Mouse (Mus musculus): Measurements from ENCODE around the gene Pnkp.

Pnkp gene

DNA sequence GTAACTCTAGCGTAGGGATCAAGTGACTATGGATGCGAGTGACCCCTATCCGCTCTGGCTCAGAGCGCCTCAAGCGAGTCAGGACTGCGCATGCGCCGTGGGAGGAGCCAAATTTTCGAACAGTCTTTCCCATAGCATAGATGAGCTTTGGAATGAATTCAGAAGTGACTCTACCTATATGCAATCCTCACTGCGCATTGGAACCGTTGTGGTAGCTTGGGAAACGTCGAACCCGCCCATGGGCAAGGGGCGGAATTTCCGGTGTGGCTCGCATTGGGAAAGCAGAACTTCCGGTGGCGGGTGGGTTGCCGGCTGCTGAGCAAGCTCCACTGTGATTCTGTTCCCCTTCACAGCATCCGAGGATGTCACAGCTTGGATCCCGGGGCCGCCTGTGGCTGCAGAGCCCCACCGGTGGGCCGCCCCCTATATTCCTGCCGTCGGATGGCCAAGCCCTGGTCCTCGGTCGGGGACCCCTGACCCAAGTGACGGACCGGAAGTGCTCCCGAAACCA, at the start of gene Pnkp:
TSS of gene Pnkp (plus strand) at position 98 of the 511 bp plus-strand sequence.
- peak; percentile 89 for DNase-seq

DNA sequence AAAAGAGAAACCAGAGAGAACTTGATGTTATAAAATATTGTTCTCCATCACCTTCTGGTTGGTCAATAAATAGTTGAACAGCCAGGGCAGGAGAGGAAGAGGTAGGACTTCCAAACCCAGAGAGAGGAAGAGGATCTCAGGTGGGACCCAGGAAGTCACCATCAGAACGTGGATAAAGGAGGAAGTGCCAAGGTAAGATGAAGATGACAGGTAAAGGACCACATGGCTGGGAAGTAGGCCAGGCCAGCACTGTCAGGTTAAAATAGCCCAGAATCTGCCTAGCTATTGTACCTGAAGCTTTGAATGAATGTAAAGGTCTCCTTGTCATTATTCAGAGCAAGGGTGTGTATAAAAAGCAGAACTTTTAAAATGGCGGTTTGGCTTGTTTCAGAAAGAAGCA, 48.0 kb upstream of the Pnkp start:
- no peak for DNase-seq

DNA sequence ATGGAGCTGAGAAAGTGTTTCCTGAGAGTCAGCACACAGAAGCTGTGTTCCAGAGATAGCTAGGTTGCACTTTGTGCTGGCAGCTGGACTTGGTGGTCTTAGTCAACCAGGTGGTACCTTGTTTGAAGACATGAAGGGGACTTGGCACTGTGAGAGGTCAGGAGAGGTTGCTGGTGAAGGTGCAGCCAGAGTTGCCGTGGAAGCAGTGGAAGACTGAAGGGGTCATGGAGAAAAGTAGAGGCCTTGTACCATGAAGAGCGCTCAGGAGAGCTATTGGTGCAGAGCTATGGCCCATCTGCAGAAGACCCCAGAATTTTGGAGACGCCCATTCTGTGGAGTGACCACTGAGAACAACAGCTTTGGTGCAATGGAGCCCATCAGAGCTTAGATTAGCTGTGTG, 47.5 kb upstream of the Pnkp start:
- peak; percentile 2 for DNase-seq

DNA sequence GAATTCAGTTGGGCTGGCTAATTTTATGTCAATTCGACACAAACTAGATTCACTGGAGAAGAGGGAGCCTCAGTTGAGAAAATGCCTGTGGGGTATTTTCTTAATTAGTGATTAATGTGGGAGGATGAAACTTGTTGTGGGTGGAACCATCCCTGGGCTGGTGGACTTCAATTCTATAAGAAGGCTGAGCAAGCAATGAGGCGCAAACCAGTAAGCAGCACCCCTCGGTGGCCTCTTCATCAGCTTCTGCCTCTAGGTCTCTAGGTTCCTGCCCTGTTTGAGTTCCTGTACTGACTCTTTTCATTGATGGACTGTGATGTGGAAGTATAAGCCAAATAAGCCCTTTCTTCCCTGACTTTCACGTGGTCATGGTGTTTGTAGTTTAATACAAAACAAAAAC, 46.6 kb upstream of the Pnkp start:
- peak; percentile 2 for DNase-seq

DNA sequence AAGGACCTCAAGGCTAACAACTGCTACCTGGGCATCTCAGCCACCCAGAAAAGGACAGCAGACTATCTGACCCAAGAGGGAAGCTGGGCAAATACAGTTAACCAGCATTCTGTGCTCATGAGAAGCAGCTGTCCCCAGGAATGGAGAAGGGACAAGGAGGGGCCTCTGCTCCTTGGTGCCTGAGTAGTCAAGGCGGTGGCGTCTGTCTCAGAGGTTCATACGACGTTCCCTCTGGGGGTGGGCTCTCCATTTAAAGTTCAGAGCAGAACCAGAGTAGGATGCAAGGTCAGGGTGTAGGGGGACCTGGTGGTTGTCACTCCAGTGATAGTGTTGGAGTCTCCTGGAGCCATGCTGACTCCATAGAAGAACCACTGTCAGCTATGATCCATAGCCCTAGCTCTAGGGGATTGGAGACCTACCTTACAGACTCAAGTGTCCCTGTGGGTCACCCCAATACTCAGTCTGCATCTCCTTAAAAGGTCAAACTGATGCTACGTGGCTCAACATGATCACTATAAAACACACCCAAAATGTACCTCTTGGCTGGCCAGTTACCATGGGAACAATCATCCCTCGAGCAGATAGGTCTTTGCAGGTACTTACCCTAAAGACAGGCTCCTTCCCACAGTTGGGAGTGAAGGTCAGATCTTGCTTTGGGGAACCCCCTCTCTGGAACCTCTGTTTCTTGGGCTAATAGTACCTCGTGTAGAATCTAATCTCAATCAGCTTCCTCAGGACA, 46.0 kb upstream of the Pnkp start:
- DNase-seq = peak; percentile 3

DNA sequence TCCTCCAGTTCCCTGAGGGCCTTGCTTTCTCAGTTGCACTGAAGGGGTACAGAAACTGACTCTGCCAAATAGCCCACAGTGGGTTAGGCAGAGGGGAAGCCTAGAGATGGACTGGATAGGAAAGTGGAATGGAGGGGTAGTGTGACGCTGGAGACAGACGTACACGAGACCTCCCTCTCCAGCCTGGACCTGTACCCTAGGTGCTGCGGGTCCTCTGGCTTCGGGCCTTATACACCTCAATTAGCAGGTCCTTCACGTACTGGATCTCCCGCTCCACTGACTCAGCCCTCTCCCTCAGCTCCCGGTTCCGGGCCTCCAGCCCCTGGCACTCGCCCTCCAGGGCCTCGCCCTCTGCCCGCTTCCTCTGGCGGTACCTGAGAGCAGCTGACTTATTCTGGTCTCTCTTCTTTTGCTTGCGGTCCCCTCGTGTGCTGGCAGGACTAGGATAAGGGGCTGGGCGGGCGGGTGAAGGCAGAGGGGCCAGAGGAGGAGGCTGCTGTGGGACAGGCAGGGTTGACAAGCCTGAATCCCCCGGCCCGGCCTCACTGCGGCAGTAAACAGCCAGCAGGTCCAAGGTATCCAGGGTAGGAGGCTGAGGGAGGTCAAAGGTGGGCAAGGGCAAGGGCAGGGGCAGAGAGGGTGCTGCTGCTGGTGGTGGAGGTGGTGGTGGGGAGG, 44.2 kb upstream of the Pnkp start:
- peak; percentile 8 for DNase-seq

DNA sequence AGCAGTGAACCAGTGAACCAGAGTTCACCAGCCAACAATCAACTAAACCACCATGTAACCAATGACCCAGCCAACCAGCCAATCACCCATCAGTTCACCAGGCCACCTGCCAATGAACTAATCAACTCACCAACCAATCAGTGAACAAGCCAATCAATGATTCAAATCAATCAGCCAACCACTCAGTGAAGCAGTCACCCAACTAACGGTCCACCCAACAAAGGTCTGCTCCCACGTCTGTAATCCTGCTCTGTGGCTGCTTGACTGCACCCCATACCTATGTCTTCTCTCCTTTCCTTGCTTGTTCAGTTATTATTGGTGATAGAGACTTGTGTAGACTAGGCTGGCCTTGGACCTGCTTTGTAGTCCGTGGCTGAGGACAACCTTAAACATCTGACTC, 43.0 kb upstream of the Pnkp start:
- DNase-seq = peak; percentile 2

DNA sequence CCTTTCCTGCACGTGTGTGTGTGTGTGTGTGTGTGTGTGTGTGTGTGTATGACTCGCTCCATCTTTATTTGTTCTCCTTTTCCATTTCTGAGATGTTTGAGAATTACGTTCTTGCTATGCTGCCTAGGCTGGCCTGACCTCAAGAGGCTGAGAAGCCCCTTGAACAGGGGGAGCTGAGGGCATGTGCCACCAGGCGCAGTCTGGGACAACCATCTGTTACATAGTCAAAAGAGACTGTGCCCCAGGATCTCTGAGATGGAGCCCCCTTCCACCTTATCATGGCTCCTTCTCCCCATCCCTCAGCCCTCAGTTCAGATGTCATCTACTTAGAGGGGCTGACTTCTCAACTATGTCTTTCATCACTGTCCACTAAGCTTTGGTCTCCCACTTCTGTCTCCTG, 42.5 kb upstream of the Pnkp start:
- DNase-seq = peak; percentile 5

DNA sequence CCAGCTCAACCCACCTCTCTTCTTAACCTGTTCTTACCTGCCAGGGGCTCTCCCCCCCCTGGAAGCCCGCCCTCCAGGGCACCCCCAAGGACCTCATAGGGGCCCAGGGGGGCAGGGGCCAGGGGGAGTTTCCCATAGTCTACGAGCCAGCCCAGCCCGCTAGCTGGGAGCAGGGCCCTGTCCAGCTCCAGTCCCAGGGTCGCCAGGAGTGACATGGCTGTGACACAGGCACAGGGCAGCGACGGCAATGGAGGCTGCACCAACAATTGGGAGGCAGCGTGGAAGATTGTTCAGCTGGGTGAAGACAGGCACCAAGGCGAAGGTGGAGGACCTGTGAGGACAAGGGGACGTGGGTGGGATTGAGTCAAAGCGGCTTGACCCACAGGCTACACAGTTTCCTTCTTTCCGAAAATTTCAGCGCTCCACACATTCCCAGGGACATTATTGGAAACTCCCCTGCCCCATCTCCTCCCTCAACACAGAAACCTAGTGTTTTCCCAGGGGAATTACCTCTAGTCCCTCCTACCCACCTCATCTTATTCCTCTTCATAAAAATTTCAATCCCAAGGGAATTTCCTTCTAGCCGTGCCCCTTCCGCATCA, 41.9 kb upstream of the Pnkp start:
- DNase-seq = peak; percentile 45

DNA sequence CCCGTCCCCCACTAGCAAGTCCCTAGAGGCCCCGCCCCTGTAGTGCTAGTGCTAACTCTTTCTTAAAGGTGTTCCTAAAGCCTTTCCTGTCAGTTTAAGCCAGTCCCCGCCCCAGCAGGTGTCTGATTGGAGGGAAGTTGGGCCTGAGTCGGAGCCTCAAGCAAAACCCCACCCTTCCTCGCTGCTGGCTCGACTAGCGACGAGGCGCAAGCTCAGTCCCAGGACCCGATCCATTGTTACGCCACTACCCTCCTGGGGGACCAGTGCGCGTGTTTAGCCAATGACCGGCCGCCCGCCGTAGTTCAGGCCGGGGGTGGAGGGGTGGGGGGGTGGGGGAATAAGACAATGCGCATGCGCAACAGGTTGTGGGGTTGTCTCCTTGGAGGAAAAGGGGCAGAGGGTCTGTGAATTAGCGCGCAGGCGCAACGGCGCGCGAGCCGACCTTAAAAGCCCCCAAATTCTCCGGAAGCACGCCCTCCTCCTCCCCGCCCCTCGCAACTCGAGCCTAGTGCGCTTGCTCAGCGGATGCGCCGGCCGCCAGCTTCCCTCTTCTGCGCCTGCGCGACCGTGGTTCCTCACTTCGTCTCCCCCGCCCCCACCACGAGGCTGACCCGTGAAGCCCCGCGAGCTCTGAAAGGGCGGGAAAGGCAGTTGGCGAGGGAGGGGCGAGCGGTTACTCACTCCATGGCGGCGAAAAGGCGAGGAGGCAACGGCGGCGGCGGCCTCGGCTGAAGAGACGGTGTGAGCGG, 41.0 kb upstream of the Pnkp start, which contains the start of the genes Nup62 and Il4i1:
TSS of gene Nup62 (plus strand) at position 368 of the 749 bp plus-strand sequence.
TSS of gene Il4i1 (plus strand) at position 667 of the 749 bp plus-strand sequence.
- peak; percentile 100 for DNase-seq

DNA sequence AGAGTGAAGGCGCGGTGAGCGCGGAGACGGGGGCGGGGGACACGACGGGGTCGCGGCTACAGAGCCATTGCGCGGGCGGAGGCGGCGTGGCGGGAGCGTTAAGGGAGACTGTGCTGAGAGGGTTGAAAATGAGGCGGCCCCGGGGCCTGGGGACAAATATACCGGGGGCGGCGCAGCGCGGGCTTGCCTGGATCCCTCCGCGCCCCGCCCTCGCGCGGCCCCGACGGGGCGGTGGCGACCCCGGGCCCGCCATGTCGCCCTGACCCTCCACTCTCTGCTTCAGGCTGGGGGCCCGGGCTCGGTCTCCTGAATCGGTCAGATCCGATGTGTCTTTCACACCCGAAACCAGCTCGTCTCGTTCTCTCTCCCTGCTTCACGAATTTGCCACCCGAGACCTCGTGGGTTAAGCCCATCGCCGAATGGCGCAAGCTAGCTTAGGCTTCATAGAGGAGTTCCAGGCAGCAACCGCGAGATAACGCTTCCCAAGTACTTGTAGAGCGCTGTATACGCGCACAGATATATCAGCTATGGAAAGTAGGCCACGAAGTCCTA, 40.4 kb upstream of the Pnkp start, which contains the start of gene Atf5:
TSS of gene Atf5 (minus strand) at position 189 of the 552 bp plus-strand sequence.
- DNase-seq = no peak

DNA sequence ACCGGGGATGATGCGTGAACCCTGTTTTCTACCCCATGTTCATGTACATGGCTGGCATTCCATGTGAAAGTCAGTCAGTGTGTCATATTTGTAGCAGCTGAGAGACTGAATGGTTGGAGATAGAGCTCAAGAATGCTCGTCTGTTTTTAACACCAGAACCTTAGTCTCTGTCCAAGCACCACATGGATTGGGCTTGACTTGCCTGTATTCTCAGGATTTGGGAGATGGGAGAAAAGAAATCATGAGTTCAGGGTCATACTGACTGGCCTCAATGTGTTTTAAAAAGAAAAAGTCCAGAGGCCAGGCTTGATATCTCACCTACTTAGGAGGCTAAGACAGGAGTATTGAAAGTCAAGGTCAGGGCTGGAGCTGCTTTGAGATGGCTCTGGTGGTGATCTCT, 39.5 kb upstream of the Pnkp start:
- DNase-seq = no peak

DNA sequence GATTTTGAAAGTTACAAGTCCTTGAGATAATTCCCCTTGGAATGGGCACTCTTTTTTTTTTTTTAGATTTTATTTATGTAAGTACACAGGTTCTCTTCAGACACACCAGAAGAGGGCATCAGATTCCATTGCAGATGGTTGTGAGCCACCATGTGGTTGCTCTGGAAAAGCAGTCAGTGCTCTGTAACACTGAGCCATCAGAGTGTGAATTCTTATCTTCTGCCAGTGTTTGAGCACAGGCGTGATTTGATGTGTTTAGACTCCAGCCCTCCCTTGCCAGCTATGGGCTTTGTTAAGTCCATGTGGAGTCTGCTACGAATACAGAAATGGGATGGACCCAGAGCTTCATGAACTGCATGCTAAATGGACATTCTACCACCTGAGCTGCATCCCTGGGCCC, 38.8 kb upstream of the Pnkp start:
- DNase-seq = peak; percentile 4

DNA sequence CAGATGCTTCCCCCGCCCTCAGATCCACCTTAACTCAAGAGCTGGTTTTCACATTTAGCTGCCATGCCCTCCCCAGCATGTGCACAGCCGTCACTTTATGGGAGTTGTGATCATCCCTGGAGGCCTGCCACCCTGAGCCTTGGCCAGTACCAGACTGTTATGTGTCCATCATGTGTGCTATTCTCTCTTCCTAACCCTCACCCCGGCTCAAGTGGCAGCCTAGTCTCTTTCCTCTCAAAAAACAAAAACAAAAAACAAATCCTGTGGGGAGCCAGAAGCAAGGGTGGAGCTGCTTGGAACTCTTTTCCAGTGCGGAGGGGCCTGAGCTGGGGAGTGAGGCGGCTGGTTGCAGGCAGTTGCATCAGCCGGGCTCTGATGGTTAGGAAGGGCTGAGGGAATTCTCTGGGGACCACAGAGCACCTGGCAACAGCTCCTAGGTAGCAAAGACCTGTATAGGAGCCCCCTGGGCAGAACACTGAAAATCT, 38.1 kb upstream of the Pnkp start:
- peak; percentile 61 for DNase-seq

DNA sequence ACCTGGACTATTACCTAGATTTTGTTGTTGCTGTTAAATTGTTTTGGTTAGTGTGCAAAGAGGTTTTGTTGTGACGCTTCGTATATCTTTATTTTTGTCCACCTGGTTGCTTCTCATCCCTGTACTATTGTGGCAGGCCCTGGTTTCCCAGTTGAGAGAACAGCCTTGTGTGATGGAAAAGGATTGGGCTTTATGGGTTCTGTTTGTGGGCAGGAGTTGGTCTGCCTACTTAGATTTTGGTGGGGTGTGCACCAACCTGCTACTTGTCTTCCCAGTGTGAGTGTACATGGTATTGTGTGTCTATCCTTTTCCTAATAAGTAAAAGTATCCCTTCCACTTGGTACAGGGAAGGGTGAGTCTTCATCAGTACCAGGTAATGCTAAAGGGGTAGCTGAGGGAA, 37.5 kb upstream of the Pnkp start:
- DNase-seq = no peak

DNA sequence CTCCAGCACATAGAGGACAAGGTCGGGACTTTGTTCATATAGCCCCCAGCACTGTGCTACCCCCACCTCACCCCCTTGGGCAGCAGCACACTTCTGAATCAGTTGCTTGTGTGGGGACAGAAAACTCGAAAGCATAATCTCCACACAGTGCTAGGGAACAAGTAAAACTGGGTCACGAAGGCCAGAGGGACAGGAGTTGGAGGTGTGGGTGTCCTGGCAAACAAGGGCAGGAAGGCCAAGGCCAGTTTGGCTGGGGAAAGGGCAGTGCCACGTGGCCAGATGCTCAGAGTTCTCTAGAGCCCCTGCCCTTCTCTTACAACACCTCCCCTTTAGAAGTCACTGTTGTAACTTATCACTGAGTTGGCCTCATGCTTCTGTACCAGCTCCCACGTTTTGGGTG, 37.1 kb upstream of the Pnkp start:
- DNase-seq = peak; percentile 10

DNA sequence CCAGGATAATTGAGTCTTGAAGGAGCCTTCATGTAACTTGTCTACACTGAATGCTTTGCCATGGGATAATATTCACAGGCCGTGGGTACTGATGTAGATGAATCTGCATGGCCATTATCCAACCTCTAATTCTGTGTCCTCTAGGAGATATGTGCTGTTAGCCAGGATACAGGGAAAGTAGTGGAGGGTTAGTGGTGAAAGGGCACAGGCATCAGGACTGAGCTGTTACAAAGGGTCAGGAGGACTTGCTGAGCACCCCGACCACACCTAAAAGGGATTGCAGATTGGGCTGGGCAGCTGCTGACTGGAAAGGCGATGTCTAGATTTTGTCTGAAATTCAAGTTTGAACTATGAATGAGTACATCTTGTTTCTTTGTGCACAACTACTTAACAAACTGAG, 36.4 kb upstream of the Pnkp start:
- peak; percentile 1 for DNase-seq

DNA sequence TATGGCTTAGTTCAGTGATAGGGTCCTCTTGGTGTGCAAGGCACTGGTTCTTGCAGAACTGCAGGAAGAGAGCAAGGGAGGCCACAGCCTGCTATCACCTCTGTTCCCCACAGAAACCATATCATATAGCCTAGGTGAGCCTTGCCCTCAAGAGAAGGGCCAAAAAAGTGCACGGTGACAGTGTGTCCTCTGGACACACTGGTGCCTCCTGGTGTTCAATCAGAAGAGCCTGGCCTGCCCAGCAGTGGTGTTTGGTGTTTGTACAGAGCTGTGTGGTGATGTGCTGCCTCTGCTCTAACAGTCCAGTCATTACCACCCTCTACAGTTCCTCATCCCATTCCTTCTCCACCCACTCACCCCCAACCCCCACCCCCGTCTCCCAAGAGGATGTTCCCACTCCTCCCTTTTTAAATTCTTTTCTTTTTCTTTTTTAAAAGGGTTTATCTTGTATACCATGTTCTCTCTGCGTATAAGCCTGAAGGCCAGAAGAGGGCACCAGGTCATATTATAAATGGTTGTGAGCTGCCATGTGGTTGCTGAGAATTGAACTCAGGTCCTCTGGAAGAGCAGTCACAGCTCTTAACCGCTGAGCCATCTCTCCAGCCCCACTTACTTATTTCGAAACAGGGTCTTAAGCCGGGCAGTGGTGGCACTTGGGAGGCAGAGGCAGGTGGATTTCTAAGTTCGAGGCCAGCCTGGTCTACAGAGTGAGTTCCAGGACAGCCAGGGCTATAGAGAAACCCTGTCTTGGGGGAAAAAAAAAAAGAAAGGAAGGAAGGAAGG, 35.1 kb upstream of the Pnkp start:
- DNase-seq = peak; percentile 4

DNA sequence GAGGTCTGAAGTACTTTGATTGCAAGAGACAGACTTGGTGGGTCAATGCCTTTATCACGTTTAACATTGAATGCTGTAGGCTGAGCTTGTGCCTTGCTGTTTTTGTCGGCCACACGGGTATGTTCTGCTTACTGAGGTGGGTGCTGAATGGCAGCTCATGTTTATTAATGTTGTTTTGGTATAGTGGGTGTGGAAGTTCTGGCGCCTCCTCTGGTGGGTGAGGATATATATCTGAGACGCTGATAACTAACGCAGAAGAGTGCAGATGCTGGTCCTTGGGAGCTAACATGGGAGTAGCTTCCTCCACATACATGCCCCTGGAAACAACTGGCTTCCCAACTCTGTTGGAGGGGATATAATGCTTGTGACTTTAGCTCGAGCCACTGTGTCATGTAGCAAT, 33.5 kb upstream of the Pnkp start:
- peak; percentile 9 for DNase-seq

DNA sequence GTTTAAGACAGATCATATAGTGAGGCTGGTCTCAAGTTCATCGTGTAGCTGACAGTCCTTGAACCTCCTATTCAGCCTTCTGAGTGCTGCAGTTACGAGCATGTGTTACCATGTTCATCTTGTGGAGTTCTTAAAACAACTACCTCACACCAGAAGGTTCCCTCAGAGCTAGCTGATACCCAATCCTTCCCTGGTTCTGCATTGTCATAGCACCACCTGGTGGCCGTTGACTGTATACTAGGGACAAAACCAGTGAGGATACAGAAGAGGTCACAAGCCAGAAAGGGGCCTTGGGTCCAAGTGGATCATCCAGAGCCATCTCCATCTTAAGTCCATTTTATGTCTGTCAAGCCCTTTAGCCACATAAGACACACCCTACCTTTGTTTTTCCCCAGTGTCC, 32.1 kb upstream of the Pnkp start:
- peak; percentile 88 for DNase-seq

DNA sequence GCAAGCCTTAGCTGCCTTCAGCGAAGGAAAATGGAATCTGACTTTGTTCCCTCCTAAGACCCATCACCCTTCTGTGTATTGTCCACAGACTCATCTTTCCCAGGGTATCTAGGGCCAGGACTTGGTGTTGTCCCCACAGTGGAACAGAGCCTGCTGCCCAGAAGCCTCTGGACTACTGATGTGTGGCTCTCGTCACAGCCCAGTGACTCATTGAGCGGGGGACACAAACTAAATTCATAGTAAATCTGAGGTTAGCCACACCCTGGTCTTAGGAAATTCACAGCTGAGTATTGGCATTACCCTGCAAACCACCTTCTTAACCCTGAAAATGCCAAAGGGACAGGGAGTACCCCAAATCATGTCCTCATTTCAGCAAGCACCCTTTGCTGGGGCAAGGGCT, 30.2 kb upstream of the Pnkp start:
- DNase-seq = no peak

DNA sequence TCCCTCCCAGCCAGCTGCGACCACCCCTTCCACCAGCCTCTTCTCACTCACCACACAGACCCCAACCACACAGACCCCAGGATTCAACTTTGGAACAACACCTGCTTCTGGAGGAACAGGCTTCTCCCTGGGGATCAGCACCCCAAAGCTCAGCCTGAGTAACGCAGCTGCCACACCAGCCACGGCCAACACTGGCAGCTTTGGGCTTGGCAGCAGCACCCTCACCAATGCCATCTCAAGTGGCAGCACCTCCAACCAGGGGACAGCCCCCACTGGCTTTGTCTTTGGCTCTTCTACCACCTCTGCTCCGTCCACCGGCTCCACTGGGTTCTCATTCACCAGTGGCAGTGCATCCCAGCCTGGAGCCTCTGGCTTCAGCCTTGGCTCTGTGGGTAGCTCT, 28.2 kb upstream of the Pnkp start:
- no peak for DNase-seq

Data from kidney, postnatal 10 days (tissue).